Mouse (Mus musculus) cerebellum, adult 9-11 months (tissue): ENCODE measurements around the gene Copz1.
"Not testable (repeated sequence)": the region's sequence is repeated elsewhere in the genome, so short reads cannot be mapped to it uniquely, and the experiment has no call there.

Experiments
- DNase-seq: peaks from one replicate; pipeline ENCODE4 v3.0.0; 2022

Gene Copz1

GRCm38 (mm10) chr15:103252660-103253059 is 19.9 kb upstream of the Copz1 start:
- no peak for DNase-seq

- no peak for DNase-seq
Observed at GRCm38 (mm10) chr15:103253352-103253751, 19.2 kb upstream of the Copz1 start.

GRCm38 (mm10) chr15:103255169-103255568 is 17.3 kb upstream of the Copz1 start:
- DNase-seq: no peak

- DNase-seq: no peak
Observed at GRCm38 (mm10) chr15:103256210-103256986, 16.1 kb upstream of the Copz1 start.

- no peak for DNase-seq
Observed at GRCm38 (mm10) chr15:103257790-103258728, 14.5 kb upstream of the Copz1 start, which contains the start of gene Nfe2. Gene Nfe2 (minus strand): TSS chr15:103258403.

- DNase-seq: no peak
Observed at GRCm38 (mm10) chr15:103259162-103259561, 13.4 kb upstream of the Copz1 start.

GRCm38 (mm10) chr15:103259989-103260388 is 12.5 kb upstream of the Copz1 start:
- no peak for DNase-seq

- no peak for DNase-seq
Observed at GRCm38 (mm10) chr15:103264794-103265193, 7.7 kb upstream of the Copz1 start.

GRCm38 (mm10) chr15:103268903-103269302 is 3.6 kb upstream of the Copz1 start:
- DNase-seq: no peak

GRCm38 (mm10) chr15:103275943-103276342 is 3.4 kb downstream of the Copz1 start:
- not testable (repeated sequence) for DNase-seq

GRCm38 (mm10) chr15:103277949-103278348 is 5.4 kb downstream of the Copz1 start:
- no peak for DNase-seq

GRCm38 (mm10) chr15:103279750-103280149 is 7.2 kb downstream of the Copz1 start:
- DNase-seq: no peak

GRCm38 (mm10) chr15:103280817-103281464 is 8.4 kb downstream of the Copz1 start:
- DNase-seq: no peak

- no peak for DNase-seq
Observed at GRCm38 (mm10) chr15:103281465-103282205, 9.1 kb downstream of the Copz1 start.

- DNase-seq: no peak
Observed at GRCm38 (mm10) chr15:103284066-103284465, 11.6 kb downstream of the Copz1 start.

GRCm38 (mm10) chr15:103284647-103285046 is 12.1 kb downstream of the Copz1 start:
- no peak for DNase-seq

- DNase-seq: peak; percentile 42
Observed at GRCm38 (mm10) chr15:103285778-103286417, 13.4 kb downstream of the Copz1 start.

- DNase-seq: no peak
Observed at GRCm38 (mm10) chr15:103289600-103289999, 17.1 kb downstream of the Copz1 start.

GRCm38 (mm10) chr15:103290417-103290816 is 17.9 kb downstream of the Copz1 start:
- DNase-seq: no peak

- DNase-seq: no peak
Observed at GRCm38 (mm10) chr15:103290843-103291242, 18.3 kb downstream of the Copz1 start.

GRCm38 (mm10) chr15:103292673-103293345 is 20.3 kb downstream of the Copz1 start:
- DNase-seq: no peak
